Mouse (Mus musculus): Measurements from ENCODE around the gene Pom121l2. TPM values are rescaled to one million over a fixed set of nuclear protein-coding genes. Genes with fewer than 3 reads are reported as not detected.

The Pom121l2 gene
- polyA plus RNA-seq (2017; shearing (Covaris generic)), result not detected

GRCm38 (mm10) chr13:21980981-21981802, at the start of gene Pom121l2:
Pom121l2 (plus strand) TSS chr13:21981194.

GRCm38 (mm10) chr13:21944926-21945740, 35.9 kb upstream of the Pom121l2 start, which contains the start of gene Zfp184:
Zfp184 (plus strand) TSS chr13:21945094.

GRCm38 (mm10) chr13:22009642-22010041, 28.6 kb downstream of the Pom121l2 start, which contains the start of gene Prss16:
Prss16 (minus strand) TSS chr13:22009742.

GRCm38 (mm10) chr13:22035267-22036148, 54.5 kb downstream of the Pom121l2 start, which contains the start of the genes Hist1h2ah and Hist1h2bk:
Hist1h2ah (minus strand) TSS chr13:22035568.
Hist1h2bk (plus strand) TSS chr13:22035870.

Other genes with a start within 250 kb of the Pom121l2 start
- 0.42 TPM for gene Hist1h4j, start 246.1 kb upstream of the Pom121l2 start, polyA plus RNA-seq (2017; shearing (Covaris generic))
- gene Hist1h4k, start 230.7 kb upstream of the Pom121l2 start, polyA plus RNA-seq (2017; shearing (Covaris generic)), result 15.6 TPM
- gene Hist1h2ak, start 227.4 kb upstream of the Pom121l2 start, polyA plus RNA-seq (2017; shearing (Covaris generic)), result 2.0 TPM
- gene Hist1h2bn, start 227.1 kb upstream of the Pom121l2 start, polyA plus RNA-seq (2017; shearing (Covaris generic)), result 2.6 TPM
- gene Hist1h1b, start 200.6 kb upstream of the Pom121l2 start, polyA plus RNA-seq (2017; shearing (Covaris generic)), result 10.2 TPM
- not detected for gene Hist1h3i, start 197.8 kb upstream of the Pom121l2 start, polyA plus RNA-seq (2017; shearing (Covaris generic))
- gene Hist1h2an, start 194.0 kb upstream of the Pom121l2 start, polyA plus RNA-seq (2017; shearing (Covaris generic)), result not detected
- 1.8 TPM for gene Hist1h2bp, start 193.7 kb upstream of the Pom121l2 start, polyA plus RNA-seq (2017; shearing (Covaris generic))
- 9.2 TPM for gene Hist1h2bq, start 171.0 kb upstream of the Pom121l2 start, polyA plus RNA-seq (2017; shearing (Covaris generic))
- gene Hist1h2ao, start 170.7 kb upstream of the Pom121l2 start, polyA plus RNA-seq (2017; shearing (Covaris generic)), result not detected
- gene Hist1h4m, start 169.4 kb upstream of the Pom121l2 start, polyA plus RNA-seq (2017; shearing (Covaris generic)), result 32.8 TPM
- gene Hist1h4n, start 149.0 kb upstream of the Pom121l2 start, polyA plus RNA-seq (2017; shearing (Covaris generic)), result 20.2 TPM
- 122 TPM for gene Hist1h2ap, start 147.7 kb upstream of the Pom121l2 start, polyA plus RNA-seq (2017; shearing (Covaris generic))
- gene Hist1h2br, start 147.5 kb upstream of the Pom121l2 start, polyA plus RNA-seq (2017; shearing (Covaris generic)), result 8.9 TPM
- gene Zfp184, start 36.1 kb upstream of the Pom121l2 start, polyA plus RNA-seq (2017; shearing (Covaris generic)), result 0.32 TPM
- 0.23 TPM for gene Prss16, start 28.5 kb downstream of the Pom121l2 start, polyA plus RNA-seq (2017; shearing (Covaris generic))
- gene Hist1h2ah, start 54.4 kb downstream of the Pom121l2 start, polyA plus RNA-seq (2017; shearing (Covaris generic)), result not detected
- not detected for gene Hist1h2bk, start 54.7 kb downstream of the Pom121l2 start, polyA plus RNA-seq (2017; shearing (Covaris generic))
- gene Hist1h4i, start 60.2 kb downstream of the Pom121l2 start, polyA plus RNA-seq (2017; shearing (Covaris generic)), result 17.7 TPM
- 1.4 TPM for gene Hist1h2ag, start 61.8 kb downstream of the Pom121l2 start, polyA plus RNA-seq (2017; shearing (Covaris generic))
- gene Hist1h2bj, start 62.0 kb downstream of the Pom121l2 start, polyA plus RNA-seq (2017; shearing (Covaris generic)), result 3.6 TPM
- gene Vmn1r188, start 103.2 kb downstream of the Pom121l2 start, polyA plus RNA-seq (2017; shearing (Covaris generic)), result not detected
- gene Vmn1r189, start 124.6 kb downstream of the Pom121l2 start, polyA plus RNA-seq (2017; shearing (Covaris generic)), result not detected
- gene Vmn1r191, start 202.8 kb downstream of the Pom121l2 start, polyA plus RNA-seq (2017; shearing (Covaris generic)), result not detected
- gene Vmn1r192, start 209.9 kb downstream of the Pom121l2 start, polyA plus RNA-seq (2017; shearing (Covaris generic)), result not detected
- not detected for gene Vmn1r193, start 242.0 kb downstream of the Pom121l2 start, polyA plus RNA-seq (2017; shearing (Covaris generic))

All from activated CD4-positive, CD25-positive, alpha-beta regulatory T cell, adult 9 weeks (primary cell).